Mouse (Mus musculus) olfactory bulb, adult 2 months (tissue): Measurements from ENCODE around the gene Gm525.

Experiments used
- CTCF ChIP-seq: fragments of 200-500 bp; IDR thresholded peaks from 2 replicates; pipeline ENCODE4 v1.5.1; 2012; ENCODE audit warnings: low read depth, mild to moderate bottlenecking, low read length, moderate library complexity; ENCODE audit not compliant: insufficient read depth
- POLR2A ChIP-seq: fragments of 200-500 bp; IDR thresholded peaks from 2 replicates; pipeline ENCODE4 v1.6.1; 2012; ENCODE audit warnings: mild to moderate bottlenecking, low read depth, low read length, moderate library complexity; ENCODE audit not compliant: insufficient read depth

DNA sequence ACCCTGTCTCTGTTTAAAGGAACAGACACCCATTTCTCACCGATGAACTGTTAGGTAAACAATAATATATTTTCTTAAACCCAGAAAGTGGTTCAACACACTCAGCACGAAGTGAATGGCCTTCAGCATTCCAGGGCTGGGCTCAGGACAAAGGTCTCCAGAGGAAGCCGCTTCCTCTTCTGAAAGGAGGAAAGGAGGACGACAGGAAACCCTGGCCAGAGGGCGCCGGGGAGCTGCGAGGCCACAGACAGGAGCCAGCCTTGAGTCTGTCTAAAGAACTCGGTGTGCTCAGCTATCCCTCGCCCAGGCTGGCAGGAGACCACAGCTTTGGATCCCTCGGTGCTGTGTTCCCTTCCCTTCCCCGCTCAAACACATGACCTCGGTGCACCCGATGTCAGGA is 50.8 kb downstream of the Gm525 start:
- no peak for TF ChIP-seq CTCF
- TF ChIP-seq POLR2A, result no peak
